ENCODE assay signal across 9 mouse cellular contexts in genomic region chr2:160648097-160648496, GRCm38 (mm10). TPM values are rescaled to one million over a fixed set of nuclear protein-coding genes. Genes with fewer than 3 reads are reported as not detected.
DNase-seq lines count a peak whose midpoint lies in the region; ATAC-seq and TF ChIP-seq lines count a peak whose summit lies in the region.
"Had no signal": no experiment of that assay in that cellular context is flagged by ENCODE, and none has a peak within 500 bp of the region (broad histone marks: within the 10 kb centered on the region; RNA-seq: fewer than 3 reads in every experiment).

No protein-coding gene starts in this region.

- no peaks in the 10 kb centered on the region; the same call in 1 of the 2 replicates for H3K27me3 ChIP-seq in erythroblast, embryonic 14.5 days (ENCODE audit: control insufficient read depth)
- H3K27me3 ChIP-seq in testis, adult 2 months (ENCODE audit: control insufficient read depth, insufficient read depth, low read length), result no peaks in the 10 kb centered on the region
- no peaks in the 10 kb centered on the region for H3K27me3 ChIP-seq in limb, embryonic 14.5 days (ENCODE audit: control insufficient read depth, insufficient read depth, low read length)
- H3K27me3 ChIP-seq in stomach, postnatal 0 days (ENCODE audit: control insufficient read depth, insufficient read depth, low read length), result no peaks in the 10 kb centered on the region

- no peak for TF ChIP-seq EP300 in stomach, postnatal 0 days (optimal IDR thresholded peaks at IDR 0.05)

- ATAC-seq in erythroblast, adult 5-6 weeks (replicated peaks; ENCODE audit: low FRiP score, poor library complexity, severe bottlenecking), result no peak
- ATAC-seq in limb, embryonic 14.5 days (ENCODE audit: low FRiP score, low read depth), result no peak
- no peak for ATAC-seq in stomach, postnatal 0 days (ENCODE audit: low FRiP score, low TSS enrichment)
- no peak for ATAC-seq in erythroid progenitor cell, adult 5-6 weeks (replicated peaks; ENCODE audit: low FRiP score, poor library complexity, severe bottlenecking)
- no peak for ATAC-seq in megakaryocyte-erythroid progenitor cell, adult 5-6 weeks (replicated peaks; ENCODE audit: low FRiP score, low TSS enrichment, poor library complexity, severe bottlenecking)

- no peak for TF ChIP-seq CTCF in testis, adult 2 months (IDR thresholded peaks at IDR 0.05; ENCODE audit: control insufficient read depth, insufficient read depth, insufficient replicate concordance, low read depth, low read length)
- TF ChIP-seq CTCF in stomach, postnatal 0 days (IDR thresholded peaks at IDR 0.05; ENCODE audit: low read depth), result no peak

- H3K27ac ChIP-seq in testis, adult 2 months (ENCODE audit: control insufficient read depth, insufficient read depth, low read depth, low read length), result no peak overlapping the region
- H3K27ac ChIP-seq in limb, embryonic 14.5 days (replicated peaks; ENCODE audit: low read depth, low read length), result no peak overlapping the region
- H3K27ac ChIP-seq in stomach, postnatal 0 days (replicated peaks), result no peak overlapping the region

- no peaks in the 10 kb centered on the region for H3K9me3 ChIP-seq in erythroblast, embryonic 14.5 days (ENCODE audit: control insufficient read depth, low read length)
- H3K9me3 ChIP-seq in limb, embryonic 14.5 days (ENCODE audit: control insufficient read depth, low read length), result no peaks in the 10 kb centered on the region
- H3K9me3 ChIP-seq in stomach, postnatal 0 days (ENCODE audit: control insufficient read depth, low read length), result no peaks in the 10 kb centered on the region

- H3K36me3 ChIP-seq in erythroblast, embryonic 14.5 days (ENCODE audit: control insufficient read depth), result peaks cover 56% of the 10 kb centered on the region
- H3K36me3 ChIP-seq in testis, adult 2 months (ENCODE audit: control insufficient read depth, insufficient read depth, low read length), result no peaks in the 10 kb centered on the region; the same call in 1 of the 2 replicates
- H3K36me3 ChIP-seq in limb, embryonic 14.5 days (ENCODE audit: control insufficient read depth, insufficient read depth, low read length), result peaks cover 8% of the 10 kb centered on the region
- no peaks in the 10 kb centered on the region for H3K36me3 ChIP-seq in stomach, postnatal 0 days (ENCODE audit: control insufficient read depth, insufficient read depth, low read length)

- peak overlapping the region; percentile 52 for H3K4me2 ChIP-seq in limb, embryonic 14.5 days (replicated peaks; ENCODE audit: low read depth, low read length, severe bottlenecking)
- H3K4me2 ChIP-seq in stomach, postnatal 0 days (replicated peaks; ENCODE audit: low read depth), result peak overlapping the region; percentile 47

- H3K9ac ChIP-seq in limb, embryonic 14.5 days (ENCODE audit: low read depth, low read length, severe bottlenecking), result no peak overlapping the region
- H3K9ac ChIP-seq in stomach, postnatal 0 days (ENCODE audit: low read length), result no peak overlapping the region; the same call in 1 of the 2 replicates

- H3K4me1 ChIP-seq in erythroblast, embryonic 14.5 days (ENCODE audit: control insufficient read depth), result peaks cover 63% of the 10 kb centered on the region
- peaks cover 7% of the 10 kb centered on the region for H3K4me1 ChIP-seq in testis, adult 2 months (ENCODE audit: control insufficient read depth, insufficient read depth, low read length)
- H3K4me1 ChIP-seq in limb, embryonic 14.5 days (ENCODE audit: control insufficient read depth, insufficient read depth, low read length), result peaks cover 21% of the 10 kb centered on the region
- H3K4me1 ChIP-seq in stomach, postnatal 0 days (replicated peaks; ENCODE audit: control insufficient read depth, insufficient read depth), result peaks cover 4% of the 10 kb centered on the region

- TF ChIP-seq POLR2A in testis, adult 2 months (IDR thresholded peaks at IDR 0.05; ENCODE audit: control insufficient read depth, low read depth, low read length), result no peak
- TF ChIP-seq POLR2A in limb, embryonic 14.5 days (IDR thresholded peaks at IDR 0.05; ENCODE audit: borderline replicate concordance, extremely low read depth, insufficient read depth, insufficient read length), result no peak

- 39% methylated on average over 2 of the region's 2 CpGs for WGBS in limb, embryonic 14.5 days
- 34% methylated on average over 2 of the region's 2 CpGs for WGBS in stomach, postnatal 0 days

- no peak for DNase-seq in testis, postnatal 10 days (ENCODE audit: low spot score)
- DNase-seq in limb, embryonic 14.5 days (ENCODE audit: low spot score), result no peak
- DNase-seq in stomach, postnatal 0 days (ENCODE audit: low spot score), result no peak
- DNase-seq: retina, postnatal 1 day had no signal

- peak overlapping the region; percentile 99 for H3K4me3 ChIP-seq in erythroblast, embryonic 14.5 days (replicated peaks)
- H3K4me3 ChIP-seq in testis, adult 2 months (ENCODE audit: control insufficient read depth, low read depth, low read length), result peak overlapping the region; percentile 1; the same call in 1 of the 2 replicates
- peak overlapping the region; percentile 100 for H3K4me3 ChIP-seq in limb, embryonic 14.5 days (replicated peaks; ENCODE audit: low read length)
- peak overlapping the region; percentile 100 for H3K4me3 ChIP-seq in stomach, postnatal 0 days (ENCODE audit: low read depth, low read length)

RNA-seq across cellular contexts. Expression of gene Top1, which starts 2.4 kb away (rescaled TPM):
- 38.8 and 42.7 TPM in 2 replicates for polyA plus RNA-seq in erythroblast, embryonic 14.5 days (2012)
- 145 and 146 TPM in 2 replicates for total RNA-seq in erythroblast, adult 5-6 weeks (2015; ENCODE audit: low replicate concordance)
- 336 and 395 TPM in 2 replicates for total RNA-seq in erythroblast, adult 5-6 weeks (2017; ENCODE audit: low replicate concordance)
- 6.3 and 7.0 TPM in 2 replicates for polyA plus RNA-seq in testis, adult 2 months (2012; rRNA removed)
- 35.2 and 46.1 TPM in 2 replicates for polyA plus RNA-seq in limb, embryonic 14.5 days (2012; rRNA removed)
- 65.1 and 74.4 TPM in 2 replicates for polyA plus RNA-seq in limb, embryonic 14.5 days (2014; fragmentation: Nextera tagmentation; extraction: Ambion mirVana)
- 29.7 and 30.6 TPM in 2 replicates for polyA plus RNA-seq in stomach, postnatal 0 days (2015; fragmentation: Nextera tagmentation; extraction: Ambion mirVana)
- 104 and 114 TPM in 2 replicates for total RNA-seq in erythroid progenitor cell, adult 5-6 weeks (2015; ENCODE audit: low replicate concordance)
- total RNA-seq in erythroid progenitor cell, adult 5-6 weeks (2017; ENCODE audit: low replicate concordance), result 172 and 184 TPM in 2 replicates
- 93.4 and 93.5 TPM in 2 replicates for total RNA-seq in megakaryocyte-erythroid progenitor cell, adult 5-6 weeks (2014; fragmentation: Nextera tagmentation)
- 205 and 207 TPM in 2 replicates for total RNA-seq in megakaryocyte-erythroid progenitor cell, adult 5-6 weeks (2017)

Comparison
In these comparisons a context has a peak if more than half of its experiments do, and no peak if none do; other contexts are left out.
1. H3K4me3 ChIP-seq: peak in every context shown above with its lines; median percentile 100 in limb, embryonic 14.5 days; 100 in stomach, postnatal 0 days; 99 in erythroblast, embryonic 14.5 days; 1 in testis, adult 2 months.